Mouse (Mus musculus): ENCODE measurements around the gene 4930595M18Rik.

4930595M18Rik gene

DNA sequence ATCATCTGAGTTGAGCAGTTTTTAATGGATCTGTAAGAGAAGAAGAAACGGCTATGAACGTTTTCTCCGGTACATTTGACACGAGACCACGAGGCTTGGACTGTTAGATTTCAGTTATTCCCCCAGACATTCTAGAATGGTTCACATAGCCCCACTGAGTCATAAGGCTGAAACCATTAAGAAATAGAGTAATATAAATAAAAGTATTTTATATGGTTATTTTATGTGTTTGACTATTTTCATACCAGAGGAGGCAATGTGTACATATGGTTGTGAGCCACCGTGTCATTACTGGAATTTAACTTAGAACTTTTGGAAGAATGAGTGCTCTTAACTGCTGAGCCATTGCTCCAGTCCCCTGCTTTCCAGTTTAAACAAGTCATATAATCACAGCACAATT, at the start of gene 4930595M18Rik:
Gene 4930595M18Rik (minus strand): TSS at position 101 of the 400 bp plus-strand sequence.
- DNase-seq (ENCODE audit: low spot score) = no peak

DNA sequence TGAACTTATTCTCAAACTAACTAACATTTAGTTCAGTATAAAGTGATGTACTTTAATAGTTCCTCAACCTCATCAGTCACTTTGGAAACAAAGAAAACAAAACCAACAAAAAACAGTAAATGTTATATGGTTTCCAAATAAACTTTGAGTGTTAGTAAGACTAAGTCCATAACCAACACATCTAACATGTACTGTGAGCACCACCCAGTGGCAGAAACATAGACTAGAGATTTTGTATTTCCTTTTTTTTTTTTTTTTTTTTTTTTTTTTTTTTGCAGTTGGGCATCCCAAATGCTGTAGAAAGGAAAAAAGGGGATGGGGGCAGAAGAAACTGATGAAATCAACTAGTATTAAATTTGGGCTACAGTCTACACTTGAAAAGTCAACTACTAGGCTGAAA, 14.6 kb upstream of the 4930595M18Rik start:
- no peak for DNase-seq (ENCODE audit: low spot score)

Data from spleen, adult 12 weeks (tissue).